Comparison of ENCODE assay signal across 13 mouse cellular contexts in the genomic region with DNA sequence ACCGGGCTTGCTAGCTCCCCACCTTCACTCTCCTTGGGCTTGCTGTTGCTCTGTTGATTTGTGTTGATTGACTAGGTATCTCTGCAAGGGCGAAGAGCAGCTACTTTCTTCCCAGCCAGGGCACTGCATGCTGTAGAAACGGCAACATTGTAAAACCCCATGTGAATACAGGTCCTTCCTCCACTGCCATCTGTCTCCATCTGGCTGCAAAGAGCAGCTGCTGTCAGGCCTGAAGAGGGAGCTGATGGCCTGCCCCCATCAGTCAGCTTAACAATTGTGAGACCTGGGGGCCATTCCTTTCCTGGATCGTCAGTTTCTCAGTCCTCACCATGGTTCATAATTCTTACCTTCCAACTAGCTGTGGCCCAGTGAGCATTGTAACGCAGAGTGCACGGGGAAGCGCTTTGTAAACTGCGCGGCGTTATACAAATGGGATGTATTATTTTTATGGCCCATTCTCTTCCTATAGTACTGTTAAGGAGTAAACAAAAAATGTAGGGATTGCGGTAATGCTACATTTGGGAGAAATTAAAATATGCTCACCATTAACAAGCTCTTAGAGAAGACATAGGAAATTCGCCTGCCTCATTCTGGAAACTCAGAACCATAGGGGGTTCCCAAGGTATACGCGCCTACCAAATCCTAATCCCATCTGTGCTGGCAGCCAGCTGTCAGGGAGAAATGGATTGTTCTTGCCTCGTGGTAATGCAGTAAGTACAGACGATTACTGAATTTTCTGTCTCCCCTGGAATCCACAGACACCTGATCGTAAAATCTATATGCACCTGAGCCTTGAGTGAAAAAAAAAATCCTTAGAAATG. TPM values are rescaled to one million over a fixed set of nuclear protein-coding genes. Genes with fewer than 3 reads are reported as not detected.
DNase-seq lines count a peak whose midpoint lies in the region; ATAC-seq and TF ChIP-seq lines count a peak whose summit lies in the region.
"Had no signal": no experiment of that assay in that cellular context is flagged by ENCODE, and none has a peak within 500 bp of the region (broad histone marks: within the 10 kb centered on the region; RNA-seq: fewer than 3 reads in every experiment).

No protein-coding gene starts in this region.

- 75% methylated on average over 17 of the region's 17 CpGs for WGBS in kidney, embryonic 15.5 days
- WGBS in midbrain, embryonic 12.5 days: 70% methylated on average over 17 of the region's 17 CpGs

- peaks cover 5% of the 10 kb centered on the region; the same call in 1 of the 2 replicates for H3K4me1 ChIP-seq in kidney, embryonic 15.5 days
- H3K4me1 ChIP-seq in CH12.LX (ENCODE audit: control insufficient read depth in 1 of 2, insufficient read depth in 2 of 2): peaks cover 0 to 4% of the 10 kb centered on the region in 2 experiments; a peak in 1 of 4 replicates
- H3K4me1 ChIP-seq in midbrain, embryonic 12.5 days: 0 out of 2 replicates have a peak, but pooled peaks cover 7% of the 10 kb centered on the region
- H3K4me1 ChIP-seq: embryonic facial prominence, embryonic 15.5 days; heart, embryonic 15.5 days had no signal

- peak in 1 of 2 experiments; percentile 34; a peak in 2 of 4 replicates for TF ChIP-seq CTCF in CH12.LX (conservative IDR thresholded peaks at IDR 0.05 in 1 of 2, IDR thresholded peaks at IDR 0.05 in 1 of 2; ENCODE audit: low read depth in 2 of 2, low read length in 2 of 2)

- DNase-seq in kidney, postnatal 10 days: peak; percentile 19
- DNase-seq in CH12.LX (ENCODE audit: extremely low read depth): no peak
- peak; percentile 47 for DNase-seq in brain, adult 2 months (ENCODE audit: low read depth, low spot score)
- DNase-seq in adrenal gland, adult 2 months: no peak
- DNase-seq in right cerebral cortex, postnatal 36 days (ENCODE audit: low spot score in 2 of 2): no peak
- DNase-seq: kidney, adult 8-10 months; thymus, adult 18-20 months had no signal

- no peak overlapping the region for H3K4me3 ChIP-seq in kidney, embryonic 15.5 days (replicated peaks)
- no peak overlapping the region for H3K4me3 ChIP-seq in CH12.LX (replicated peaks in 1 of 3; ENCODE audit: low read depth in 2 of 3, low read length in 2 of 3, poor library complexity in 1 of 3)
- no peak overlapping the region for H3K4me3 ChIP-seq in midbrain, embryonic 12.5 days
- H3K4me3 ChIP-seq: embryonic facial prominence, embryonic 15.5 days; heart, embryonic 15.5 days had no signal

- H3K27ac ChIP-seq in kidney, embryonic 15.5 days: no peak overlapping the region
- no peak overlapping the region for H3K27ac ChIP-seq in CH12.LX (ENCODE audit: insufficient read depth, low read depth)
- H3K27ac ChIP-seq in midbrain, embryonic 12.5 days (replicated peaks): no peak overlapping the region
- H3K27ac ChIP-seq: embryonic facial prominence, embryonic 15.5 days; heart, embryonic 15.5 days had no signal

- no peak overlapping the region for H3K9ac ChIP-seq in kidney, embryonic 15.5 days
- H3K9ac ChIP-seq in CH12.LX (ENCODE audit: insufficient read depth, low read depth): no peak overlapping the region
- no peak overlapping the region for H3K9ac ChIP-seq in midbrain, embryonic 12.5 days (replicated peaks)
- H3K9ac ChIP-seq: embryonic facial prominence, embryonic 15.5 days; heart, embryonic 15.5 days had no signal

- H3K4me2 ChIP-seq in kidney, embryonic 15.5 days: no peak overlapping the region
- H3K4me2 ChIP-seq in CH12.LX (ENCODE audit: insufficient read depth, low read depth, poor library complexity, severe bottlenecking): no peak overlapping the region
- no peak overlapping the region for H3K4me2 ChIP-seq in midbrain, embryonic 12.5 days (replicated peaks)
- H3K4me2 ChIP-seq: embryonic facial prominence, embryonic 15.5 days; heart, embryonic 15.5 days had no signal

- no peaks in the 10 kb centered on the region for H3K9me3 ChIP-seq in kidney, embryonic 15.5 days (replicated peaks)
- H3K9me3 ChIP-seq in CH12.LX (replicated peaks; ENCODE audit: low read length): no peaks in the 10 kb centered on the region
- no peaks in the 10 kb centered on the region for H3K9me3 ChIP-seq in midbrain, embryonic 12.5 days
- H3K9me3 ChIP-seq: embryonic facial prominence, embryonic 15.5 days; heart, embryonic 15.5 days had no signal

- in situ Hi-C loops in CH12.LX (cut with MboI; ENCODE audit: low pct_ligation_motif_present, low pct_unique_long_range_greater_than_20kb, low sequenced_read_pairs): no loop called here

- H3K27me3 ChIP-seq in kidney, embryonic 15.5 days: no peaks in the 10 kb centered on the region
- peaks cover 1% of the 10 kb centered on the region for H3K27me3 ChIP-seq in CH12.LX (replicated peaks)
- no peaks in the 10 kb centered on the region for H3K27me3 ChIP-seq in midbrain, embryonic 12.5 days
- H3K27me3 ChIP-seq: embryonic facial prominence, embryonic 15.5 days had no signal

- peak; percentile 9 for TF ChIP-seq RAD21 in CH12.LX (IDR thresholded peaks at IDR 0.05; ENCODE audit: low read depth, low read length)

- dilution Hi-C loops in CH12.LX (cut with MboI; ENCODE audit: extremely low pct_ligation_motif_present, extremely low pct_unique_long_range_greater_than_20kb, low sequenced_read_pairs): no loop called here

- no peak for TF ChIP-seq EP300 in CH12.LX (IDR thresholded peaks at IDR 0.05; ENCODE audit: low read length)

- no peak for TF ChIP-seq POLR2A in CH12.LX (IDR thresholded peaks at IDR 0.05; ENCODE audit: low read depth, low read length)

- H3K79me2 ChIP-seq in CH12.LX (replicated peaks; ENCODE audit: control insufficient read depth, extremely low read depth, insufficient read depth, poor library complexity, severe bottlenecking): no peaks in the 10 kb centered on the region

- H3K36me3 ChIP-seq in kidney, embryonic 15.5 days: no peaks in the 10 kb centered on the region
- H3K36me3 ChIP-seq in CH12.LX (replicated peaks in 1 of 2; ENCODE audit: control insufficient read depth in 1 of 2, insufficient read depth in 1 of 2, low read length in 1 of 2): no peaks in the 10 kb centered on the region
- no peaks in the 10 kb centered on the region for H3K36me3 ChIP-seq in midbrain, embryonic 12.5 days
- H3K36me3 ChIP-seq: embryonic facial prominence, embryonic 15.5 days; heart, embryonic 15.5 days had no signal

- ATAC-seq in kidney, embryonic 15.5 days (replicated peaks; ENCODE audit: low FRiP score): no peak
- ATAC-seq in midbrain, embryonic 12.5 days (ENCODE audit: low FRiP score, low read depth): 0 out of 2 replicates have a peak, but pooled peaks have one; percentile 23

TF ChIP-seq in CH12.LX, 34 proteins besides CTCF, POLR2A, EP300 and RAD21:
- no peak for TF ChIP-seq POLR2AphosphoS2 (IDR thresholded peaks at IDR 0.05; ENCODE audit: low read depth, low read length)

RNA-seq across cellular contexts. Expression of gene Capn8, which starts 40.7 kb away (rescaled TPM):
- polyA plus RNA-seq in kidney, embryonic 15.5 days (2015; fragmentation: Nextera tagmentation; extraction: Ambion mirVana): 0.19 TPM in 1 of 2 replicates, not detected in the other
- total RNA-seq in CH12.LX (2012; rRNA removed): not detected in 2 replicates
- total RNA-seq in CH12.LX (2014; rRNA removed): not detected in 2 replicates
- not detected in 2 replicates for polyA plus RNA-seq in CH12.LX (2012; ENCODE audit: insufficient read length, low read depth)
- polyA plus RNA-seq in midbrain, embryonic 12.5 days (2016; fragmentation: Nextera tagmentation; extraction: Ambion mirVana): 0.06 and 0.16 TPM in 2 replicates
- under 1 TPM; 0.17 to 0.38 TPM for total RNA-seq in adrenal gland, adult 2 months (2021)
- not detected in 2 replicates for polyA plus RNA-seq in adrenal gland, adult 2 months (2012; rRNA removed)
- total RNA-seq: left cerebral cortex, postnatal 36 days; MEL had no signal
- polyA plus RNA-seq: heart, embryonic 15.5 days had no signal

Comparison
In these comparisons a context has a peak if more than half of its experiments do, and no peak if none do; other contexts are left out.
1. DNase-seq: peak in kidney, postnatal 10 days (single experiment) and brain, adult 2 months (single experiment); none in CH12.LX (single experiment), adrenal gland, adult 2 months (single experiment) and right cerebral cortex, postnatal 36 days (0 of 2).